22 mouse cellular contexts compared by ENCODE assay signal in genomic region chr11:84932261-84932660, GRCm38 (mm10). TPM values are rescaled to one million over a fixed set of nuclear protein-coding genes. Genes with fewer than 3 reads are reported as not detected.
DNase-seq lines count a peak whose midpoint lies in the region; ATAC-seq and TF ChIP-seq lines count a peak whose summit lies in the region.
"Had no signal": no experiment of that assay in that cellular context is flagged by ENCODE, and none has a peak within 500 bp of the region (broad histone marks: within the 10 kb centered on the region; RNA-seq: fewer than 3 reads in every experiment).

No protein-coding gene starts in this region.

- peak; percentile 64 for DNase-seq in embryo, embryonic 10 days (ENCODE audit: low spot score)
- no peak for DNase-seq in embryo, embryonic 9.5 days (ENCODE audit: extremely low spot score)
- peak; percentile 11 for DNase-seq in lung, embryonic 14.5 days
- no peak for DNase-seq in lung, postnatal 0 days (ENCODE audit: low spot score)
- DNase-seq in R1 (ENCODE audit: low read depth, low spot score): peak; percentile 76
- DNase-seq in thymus, postnatal 0 days (ENCODE audit: low spot score): no peak
- DNase-seq in ovary, adult 18-20 months (ENCODE audit: low spot score): no peak
- DNase-seq: adrenal gland, postnatal 10 days; cerebellum, adult 11 months; cerebellum, adult 9-10 months; cerebellum, postnatal 25 days; forebrain, postnatal 0 days; gastrocnemius, adult 2 months; gastrocnemius, postnatal 25 days; heart, postnatal 36 days had no signal

- no peaks in the 10 kb centered on the region for H3K36me3 ChIP-seq in lung, embryonic 14.5 days (ENCODE audit: insufficient read depth)
- H3K36me3 ChIP-seq in lung, postnatal 0 days (ENCODE audit: insufficient read depth, low read length): no peaks in the 10 kb centered on the region
- H3K36me3 ChIP-seq: heart, embryonic 12.5 days; hindbrain, embryonic 12.5 days had no signal

- no peaks in the 10 kb centered on the region for H3K9me3 ChIP-seq in lung, embryonic 14.5 days (ENCODE audit: low read depth, low read length)
- H3K9me3 ChIP-seq in lung, postnatal 0 days (ENCODE audit: low read length): no peaks in the 10 kb centered on the region
- H3K9me3 ChIP-seq: forebrain, embryonic 13.5 days; heart, embryonic 12.5 days; hindbrain, embryonic 12.5 days had no signal

- H3K4me1 ChIP-seq in lung, embryonic 14.5 days (ENCODE audit: insufficient read depth): no peaks in the 10 kb centered on the region
- H3K4me1 ChIP-seq in lung, postnatal 0 days (ENCODE audit: insufficient read depth, low read depth, low read length): no peaks in the 10 kb centered on the region
- H3K4me1 ChIP-seq: forebrain, embryonic 13.5 days; heart, embryonic 12.5 days; hindbrain, embryonic 12.5 days had no signal

- H3K27ac ChIP-seq in lung, embryonic 14.5 days (ENCODE audit: low read depth): no peak overlapping the region
- no peak overlapping the region for H3K27ac ChIP-seq in lung, postnatal 0 days (ENCODE audit: low read length)
- H3K27ac ChIP-seq: forebrain, embryonic 13.5 days; gastrocnemius, adult 2 months; hindbrain, embryonic 12.5 days had no signal

- 14% methylated on average over 6 of the region's 6 CpGs for WGBS in lung, embryonic 14.5 days
- WGBS in lung, postnatal 0 days: 9% methylated on average over 6 of the region's 6 CpGs

- no peak for ATAC-seq in lung, embryonic 14.5 days (ENCODE audit: insufficient read depth)
- no peak for ATAC-seq in lung, postnatal 0 days
- ATAC-seq: forebrain, embryonic 13.5 days; forebrain, postnatal 0 days; hindbrain, embryonic 16.5 days; inflammation-experienced regulatory T-cells, adult 6 months; intestine, postnatal 0 days had no signal

- TF ChIP-seq EP300 in lung, postnatal 0 days (IDR thresholded peaks at IDR 0.05): no peak

- H3K4me2 ChIP-seq in lung, embryonic 14.5 days: no peak overlapping the region
- no peak overlapping the region for H3K4me2 ChIP-seq in lung, postnatal 0 days (replicated peaks; ENCODE audit: low read depth, low read length)
- H3K4me2 ChIP-seq: forebrain, embryonic 13.5 days; heart, embryonic 12.5 days; hindbrain, embryonic 12.5 days had no signal

- H3K4me3 ChIP-seq in lung, embryonic 14.5 days (ENCODE audit: low read depth, low read length): no peak overlapping the region
- no peak overlapping the region for H3K4me3 ChIP-seq in lung, postnatal 0 days (ENCODE audit: low read depth, low read length)
- H3K4me3 ChIP-seq: forebrain, embryonic 13.5 days; gastrocnemius, adult 2 months; heart, embryonic 12.5 days; hindbrain, embryonic 12.5 days had no signal

- H3K9ac ChIP-seq in lung, embryonic 14.5 days: no peak overlapping the region
- no peak overlapping the region for H3K9ac ChIP-seq in lung, postnatal 0 days (replicated peaks; ENCODE audit: low read depth)
- H3K9ac ChIP-seq: forebrain, embryonic 13.5 days; forebrain, postnatal 0 days; heart, embryonic 12.5 days; hindbrain, embryonic 12.5 days had no signal

- no peaks in the 10 kb centered on the region for H3K27me3 ChIP-seq in lung, embryonic 14.5 days (ENCODE audit: insufficient read depth, low read length)
- no peaks in the 10 kb centered on the region for H3K27me3 ChIP-seq in lung, postnatal 0 days (replicated peaks; ENCODE audit: insufficient read depth, low read length)
- H3K27me3 ChIP-seq: forebrain, embryonic 13.5 days; heart, embryonic 12.5 days; hindbrain, embryonic 12.5 days had no signal

- no peak for TF ChIP-seq CTCF in lung, embryonic 14.5 days (IDR thresholded peaks at IDR 0.05; ENCODE audit: low read depth)
- TF ChIP-seq CTCF in lung, postnatal 0 days (IDR thresholded peaks at IDR 0.05): no peak

RNA-seq across cellular contexts. Expression of gene Znhit3, which starts 16.1 kb away (rescaled TPM):
- 57.3 and 61.4 TPM in 2 replicates for polyA plus RNA-seq in lung, embryonic 14.5 days (2014; fragmentation: Nextera tagmentation; extraction: Ambion mirVana)
- polyA plus RNA-seq in lung, postnatal 0 days (2015; fragmentation: Nextera tagmentation; extraction: Ambion mirVana): 24.1 and 27.5 TPM in 2 replicates
- 68.4 and 74.4 TPM in 2 replicates for polyA plus RNA-seq in thymus, postnatal 0 days (2015; fragmentation: Nextera tagmentation; extraction: Ambion mirVana)

RNA-seq across cellular contexts. Expression of gene Car4, which starts 25.3 kb away (rescaled TPM):
- polyA plus RNA-seq in lung, embryonic 14.5 days (2014; fragmentation: Nextera tagmentation; extraction: Ambion mirVana): 0.28 and 0.54 TPM in 2 replicates
- polyA plus RNA-seq in lung, postnatal 0 days (2015; fragmentation: Nextera tagmentation; extraction: Ambion mirVana): 172 and 190 TPM in 2 replicates
- polyA plus RNA-seq in thymus, postnatal 0 days (2015; fragmentation: Nextera tagmentation; extraction: Ambion mirVana): 8.9 and 10.1 TPM in 2 replicates
- polyA plus RNA-seq: C2C12; inflammation-experienced regulatory T-cells, adult 6 months had no signal

RNA-seq across cellular contexts. Expression of gene Pigw, which starts 52.2 kb away (rescaled TPM):
- polyA plus RNA-seq in lung, embryonic 14.5 days (2014; fragmentation: Nextera tagmentation; extraction: Ambion mirVana): 1.9 and 2.9 TPM in 2 replicates
- 1.1 and 1.5 TPM in 2 replicates for polyA plus RNA-seq in lung, postnatal 0 days (2015; fragmentation: Nextera tagmentation; extraction: Ambion mirVana)
- 2.0 and 2.4 TPM in 2 replicates for polyA plus RNA-seq in thymus, postnatal 0 days (2015; fragmentation: Nextera tagmentation; extraction: Ambion mirVana)

RNA-seq across cellular contexts. Expression of gene Myo19, which starts 52.3 kb away (rescaled TPM):
- polyA plus RNA-seq in lung, embryonic 14.5 days (2014; fragmentation: Nextera tagmentation; extraction: Ambion mirVana): 11.7 and 12.6 TPM in 2 replicates
- 2.6 and 3.3 TPM in 2 replicates for polyA plus RNA-seq in lung, postnatal 0 days (2015; fragmentation: Nextera tagmentation; extraction: Ambion mirVana)
- 3.0 and 3.1 TPM in 2 replicates for polyA plus RNA-seq in thymus, postnatal 0 days (2015; fragmentation: Nextera tagmentation; extraction: Ambion mirVana)

Comparison
In these comparisons a context has a peak if more than half of its experiments do, and no peak if none do; other contexts are left out.
1. DNase-seq: peak in embryo, embryonic 10 days (single experiment), lung, embryonic 14.5 days (single experiment) and R1 (single experiment); none in embryo, embryonic 9.5 days (single experiment), lung, postnatal 0 days (single experiment), thymus, postnatal 0 days (single experiment) and ovary, adult 18-20 months (single experiment).
2. RNA of gene Car4, which starts 25.3 kb away (polyA plus RNA-seq): 172 to 190 TPM in lung, postnatal 0 days; 8.9 to 10.1 TPM in thymus, postnatal 0 days and 0.28 to 0.54 TPM in lung, embryonic 14.5 days; every median in the first group is over 10 times any median in the second.